7 mouse cellular contexts compared by ENCODE assay signal in the genomic region with DNA sequence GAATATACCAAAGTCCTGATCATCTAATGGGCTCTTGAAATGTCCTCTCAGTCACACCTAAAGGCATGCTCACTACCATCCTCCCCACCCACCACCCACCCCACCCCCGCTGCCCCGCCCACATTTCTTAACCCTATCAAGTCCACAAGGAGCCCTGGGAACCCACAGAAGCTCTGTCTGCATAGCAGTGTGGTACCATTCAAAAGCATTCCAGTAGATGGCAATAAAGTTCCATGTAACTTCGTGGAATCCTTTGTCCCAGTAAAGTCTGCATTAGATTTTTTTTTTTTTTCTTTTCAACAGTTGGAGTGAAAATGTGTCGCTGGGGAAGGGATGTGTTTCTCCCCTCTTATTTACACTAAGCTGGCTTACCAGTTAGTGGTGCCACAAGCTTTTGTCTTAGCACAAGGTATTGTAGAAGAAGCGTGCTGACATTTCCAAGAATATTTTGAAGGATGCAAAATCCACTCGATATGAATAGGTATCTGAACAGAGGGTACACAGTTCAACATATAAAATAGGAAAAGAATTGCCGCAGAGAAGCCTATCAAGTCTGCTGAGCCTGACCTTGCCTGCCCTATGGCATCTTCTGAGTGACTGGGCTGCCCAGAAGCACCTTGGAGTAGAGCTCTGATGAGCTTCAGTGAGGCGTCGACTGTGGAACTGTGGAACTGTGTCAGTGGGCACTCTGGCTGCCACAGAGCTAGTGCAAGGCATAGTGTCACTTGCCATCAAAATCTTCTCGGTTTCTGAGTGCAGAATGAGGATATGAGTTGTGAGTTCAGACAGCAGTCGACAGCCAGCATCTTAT.
DNase-seq lines count a peak whose midpoint lies in the region; ATAC-seq and TF ChIP-seq lines count a peak whose summit lies in the region.

No protein-coding gene starts in this region.

- H3K9me3 ChIP-seq in lung, embryonic 14.5 days (ENCODE audit: low read depth, low read length), result no peaks in the 10 kb centered on the region
- H3K9me3 ChIP-seq in embryonic facial prominence, embryonic 10.5 days, result no peaks in the 10 kb centered on the region
- H3K9me3 ChIP-seq in hindbrain, embryonic 11.5 days (ENCODE audit: control insufficient read depth, low read length), result no peaks in the 10 kb centered on the region
- H3K9me3 ChIP-seq in limb, embryonic 12.5 days, result no peaks in the 10 kb centered on the region

- no peak overlapping the region for H3K27ac ChIP-seq in lung, embryonic 14.5 days (ENCODE audit: low read depth)
- no peak overlapping the region; the same call in 1 of the 2 replicates for H3K27ac ChIP-seq in embryonic facial prominence, embryonic 10.5 days (replicated peaks)
- H3K27ac ChIP-seq in hindbrain, embryonic 11.5 days (ENCODE audit: low read depth, low read length), result no peak overlapping the region
- no peak overlapping the region for H3K27ac ChIP-seq in limb, embryonic 12.5 days

- H3K4me1 ChIP-seq in lung, embryonic 14.5 days (ENCODE audit: insufficient read depth), result no peaks in the 10 kb centered on the region
- no peaks in the 10 kb centered on the region for H3K4me1 ChIP-seq in embryonic facial prominence, embryonic 10.5 days
- no peaks in the 10 kb centered on the region for H3K4me1 ChIP-seq in hindbrain, embryonic 11.5 days (replicated peaks; ENCODE audit: control insufficient read depth, insufficient read depth, low read length)
- no peaks in the 10 kb centered on the region for H3K4me1 ChIP-seq in limb, embryonic 12.5 days (replicated peaks)

- H3K4me3 ChIP-seq in lung, embryonic 14.5 days (ENCODE audit: low read depth, low read length), result no peak overlapping the region
- no peak overlapping the region for H3K4me3 ChIP-seq in embryonic facial prominence, embryonic 10.5 days
- H3K4me3 ChIP-seq in hindbrain, embryonic 11.5 days (ENCODE audit: low read depth, low read length), result no peak overlapping the region
- H3K4me3 ChIP-seq in limb, embryonic 12.5 days (replicated peaks), result no peak overlapping the region

- H3K36me3 ChIP-seq in lung, embryonic 14.5 days (ENCODE audit: insufficient read depth), result no peaks in the 10 kb centered on the region
- H3K36me3 ChIP-seq in embryonic facial prominence, embryonic 10.5 days (replicated peaks), result no peaks in the 10 kb centered on the region
- no peaks in the 10 kb centered on the region for H3K36me3 ChIP-seq in hindbrain, embryonic 11.5 days (ENCODE audit: control insufficient read depth, insufficient read depth, low read length)
- no peaks in the 10 kb centered on the region for H3K36me3 ChIP-seq in limb, embryonic 12.5 days

- ATAC-seq in lung, embryonic 14.5 days (ENCODE audit: insufficient read depth), result peak; percentile 62; the same call in 1 of the 2 replicates
- ATAC-seq in hindbrain, embryonic 11.5 days (ENCODE audit: low FRiP score), result peak; percentile 79
- peak; percentile 66; the same call in 1 of the 2 replicates for ATAC-seq in limb, embryonic 12.5 days (ENCODE audit: insufficient number of reproducible peaks, insufficient read depth, low FRiP score, low TSS enrichment, low read depth)

- 11% methylated on average over 11 of the region's 11 CpGs for WGBS in lung, embryonic 14.5 days
- WGBS in embryonic facial prominence, embryonic 10.5 days, result 18% methylated on average over 11 of the region's 11 CpGs
- 19% methylated on average over 11 of the region's 11 CpGs for WGBS in hindbrain, embryonic 11.5 days
- WGBS in limb, embryonic 12.5 days, result 23% methylated on average over 11 of the region's 11 CpGs

- no peak overlapping the region for H3K9ac ChIP-seq in lung, embryonic 14.5 days
- H3K9ac ChIP-seq in hindbrain, embryonic 11.5 days (ENCODE audit: low read depth, low read length), result no peak overlapping the region
- no peak overlapping the region for H3K9ac ChIP-seq in limb, embryonic 12.5 days (replicated peaks)

- peak; percentile 81 for DNase-seq in lung, embryonic 14.5 days
- DNase-seq in lung, adult 18-20 months, result no peak
- DNase-seq in embryonic facial prominence, embryonic 10.5 days (ENCODE audit: low spot score), result peak; percentile 22
- peak; percentile 78 for DNase-seq in hindbrain, embryonic 11.5 days (ENCODE audit: low spot score)
- DNase-seq in thymus, postnatal 36 days, result no peak
- no peak for DNase-seq in spleen, adult 18-20 months

- TF ChIP-seq CTCF in lung, embryonic 14.5 days (IDR thresholded peaks at IDR 0.05; ENCODE audit: low read depth), result peak; percentile 50

- H3K27me3 ChIP-seq in lung, embryonic 14.5 days (ENCODE audit: insufficient read depth, low read length), result no peaks in the 10 kb centered on the region
- H3K27me3 ChIP-seq in embryonic facial prominence, embryonic 10.5 days (replicated peaks; ENCODE audit: low read depth, poor library complexity, severe bottlenecking), result no peaks in the 10 kb centered on the region
- no peaks in the 10 kb centered on the region for H3K27me3 ChIP-seq in hindbrain, embryonic 11.5 days (ENCODE audit: control insufficient read depth, insufficient read depth, low read length)
- H3K27me3 ChIP-seq in limb, embryonic 12.5 days, result no peaks in the 10 kb centered on the region

- H3K4me2 ChIP-seq in lung, embryonic 14.5 days, result no peak overlapping the region
- H3K4me2 ChIP-seq in hindbrain, embryonic 11.5 days (replicated peaks; ENCODE audit: low read depth, low read length), result no peak overlapping the region
- H3K4me2 ChIP-seq in limb, embryonic 12.5 days, result no peak overlapping the region

Comparison
In these comparisons a context has a peak if more than half of its experiments do, and no peak if none do; other contexts are left out.
1. DNase-seq: peak in lung, embryonic 14.5 days (single experiment), embryonic facial prominence, embryonic 10.5 days (single experiment) and hindbrain, embryonic 11.5 days (single experiment); none in lung, adult 18-20 months (0 of 2), thymus, postnatal 36 days (0 of 2) and spleen, adult 18-20 months (0 of 2).
2. Peak in every context shown above with its lines, with median percentiles within 50 percentile points of each other: ATAC-seq.